Mouse (Mus musculus) ES-E14 (cell line): ENCODE results near the gene Zfp503. TPM values are rescaled to one million over a fixed set of nuclear protein-coding genes. Genes with fewer than 3 reads are reported as not detected.

Experiments used
- DNase-seq: peaks from one replicate; pipeline ENCODE4 v3.0.0-alpha.2; 2013; ENCODE audit warnings: low read depth, low spot score
- H3K27ac ChIP-seq: 2 replicates; pipeline ENCODE4 v1.5.1; 2012; ENCODE audit warnings: low read depth, mild to moderate bottlenecking, low read length, moderate library complexity, mixed read lengths; ENCODE audit not compliant: poor library complexity, insufficient read depth, severe bottlenecking
- H3K36me3 ChIP-seq: 2 replicates; pipeline ENCODE4 v1.6.1; 2012; ENCODE audit warnings: mild to moderate bottlenecking, low read length, moderate library complexity, mixed read lengths; ENCODE audit not compliant: control insufficient read depth, poor library complexity, insufficient read depth, severe bottlenecking
- H3K4me1 ChIP-seq, 2 experiments: fragments of 150-350 bp in 1 of 2; sonication (generic) in 1 of 2; 2 replicates each; pipeline ENCODE4 v1.6.1; 2012; ENCODE audit warnings: low read length in 2 of 2, mild to moderate bottlenecking in 1 of 2, mixed read lengths in 1 of 2; ENCODE audit not compliant: control insufficient read depth in 2 of 2, insufficient read depth in 2 of 2, poor library complexity in 1 of 2
- H3K4me3 ChIP-seq, 2 experiments: fragments of 150-350 bp in 1 of 2; sonication (generic) in 1 of 2; 2 replicates each; pipeline ENCODE4 v1.5.1; 2012; ENCODE audit warnings: low read length in 2 of 2, low read depth in 1 of 2, mild to moderate bottlenecking in 1 of 2, mixed read lengths in 1 of 2; ENCODE audit not compliant: insufficient read depth in 1 of 2, poor library complexity in 1 of 2, severe bottlenecking in 1 of 2
- H3K9ac ChIP-seq: 2 replicates; pipeline ENCODE4 v1.6.1; 2012; ENCODE audit warnings: low read depth, mild to moderate bottlenecking, low read length, mixed read lengths; ENCODE audit not compliant: poor library complexity, insufficient read depth, severe bottlenecking
- H3K9me3 ChIP-seq: fragments of 150-350 bp; sonication (generic); 2 replicates; pipeline ENCODE4 v1.6.1; 2012; ENCODE audit warnings: low read depth, mild to moderate bottlenecking, low read length; ENCODE audit not compliant: control insufficient read depth, insufficient read depth
- CHD2 ChIP-seq: IDR thresholded peaks from 2 replicates; pipeline ENCODE4 v1.6.1; 2014; ENCODE audit warnings: mild to moderate bottlenecking, low read depth, low read length, inconsistent platforms
- HCFC1 ChIP-seq: IDR thresholded peaks from 2 replicates; pipeline ENCODE4 v1.6.1; 2012; ENCODE audit warnings: low read length, inconsistent platforms, borderline replicate concordance; ENCODE audit not compliant: insufficient read depth
- MAFK ChIP-seq: IDR thresholded peaks from 2 replicates; pipeline ENCODE4 v1.6.1; 2014; ENCODE audit warnings: mild to moderate bottlenecking, low read depth, low read length, inconsistent platforms; ENCODE audit not compliant: insufficient read depth
- ZC3H11A ChIP-seq: IDR thresholded peaks from 2 replicates; pipeline ENCODE4 v1.6.1; 2012; ENCODE audit warnings: low read depth, mild to moderate bottlenecking, inconsistent platforms, low read length, borderline replicate concordance
- ZNF384 ChIP-seq: IDR thresholded peaks from 2 replicates; pipeline ENCODE4 v1.6.1; 2012; ENCODE audit warnings: low read depth, low read length, inconsistent platforms
- in situ Hi-C, 2 experiments: fragments of 600-800 bp; cut with MboI; formaldehyde crosslinking; loops; one replicate each; pipeline ENCODE4 v1.15.1; 2025; ENCODE audit warnings: low sequenced_read_pairs in 2 of 2, inconsistent platforms in 1 of 2; ENCODE audit not compliant: unreplicated experiment in 2 of 2
- total RNA-seq: library from RNA; depleted of rRNA; stranded (reverse); fragments of 300-350 nt; gene quantifications from 2 replicates; pipeline ENCODE4 v1.2.3, GENCODE M21; 2012

The Zfp503 gene
- total RNA-seq, 1 experiment: 1.2 TPM

GRCm38 (mm10) chr14:21982592-21983310, 6.7 kb downstream of the Zfp503 start:
- in situ Hi-C loops: loop anchor here (25.0 kb wide), 2 partner anchors 830 to 1430 kb away; no protein-coding TSS in a partner anchor
- no peaks in the 10 kb centered on the region for H3K36me3 ChIP-seq
- peak overlapping the region in 1 of 2 experiments; percentile 5; a peak in 1 of 4 replicates for H3K4me3 ChIP-seq
- H3K4me1 ChIP-seq: peaks cover 0 to 7% of the 10 kb centered on the region in 2 experiments; a peak in 1 of 4 replicates
- no peak for TF ChIP-seq CHD2
- TF ChIP-seq ZC3H11A: no peak
- no peak for TF ChIP-seq HCFC1
- no peak for TF ChIP-seq ZNF384
- no peak for TF ChIP-seq MAFK
- H3K9me3 ChIP-seq: no peaks in the 10 kb centered on the region
- no peak overlapping the region for H3K27ac ChIP-seq
- no peak overlapping the region for H3K9ac ChIP-seq
- DNase-seq: no peak

GRCm38 (mm10) chr14:21982096-21982591, 7.3 kb downstream of the Zfp503 start:
- TF ChIP-seq ZC3H11A: no peak
- no peak for TF ChIP-seq MAFK
- TF ChIP-seq HCFC1: no peak
- no peak for TF ChIP-seq CHD2
- TF ChIP-seq ZNF384: no peak
- in situ Hi-C loops: loop anchor here (25.0 kb wide), 2 partner anchors 830 to 1430 kb away; no protein-coding TSS in a partner anchor
- Histone ChIP-seq H3K4me3 (no peak overlapping the region), H3K4me1 (peaks cover 0 to 7% of the 10 kb centered on the region in 2 experiments; a peak in 1 of 4 replicates), H3K9ac (no peak overlapping the region), H3K36me3 (no peaks in the 10 kb centered on the region), H3K9me3 (no peaks in the 10 kb centered on the region), H3K27ac (no peak overlapping the region)
- no peak for DNase-seq

- Histone ChIP-seq H3K9me3 (no peaks in the 10 kb centered on the region), H3K9ac (no peak overlapping the region), H3K27ac (no peak overlapping the region), H3K4me1 (peaks cover 0 to 5% of the 10 kb centered on the region in 2 experiments; a peak in 1 of 4 replicates), H3K36me3 (no peaks in the 10 kb centered on the region), H3K4me3 (no peak overlapping the region)
- in situ Hi-C loops: loop anchor here (25.0 kb wide), 2 partner anchors 831 to 1431 kb away; no protein-coding TSS in a partner anchor
- TF ChIP-seq HCFC1 (no peak), ZC3H11A (peak; percentile 52; the same call in 1 of the 2 replicates), ZNF384 (no peak), MAFK (no peak), CHD2 (no peak)
- DNase-seq: no peak
Observed at GRCm38 (mm10) chr14:21981462-21981861, 7.9 kb downstream of the Zfp503 start.

DNA sequence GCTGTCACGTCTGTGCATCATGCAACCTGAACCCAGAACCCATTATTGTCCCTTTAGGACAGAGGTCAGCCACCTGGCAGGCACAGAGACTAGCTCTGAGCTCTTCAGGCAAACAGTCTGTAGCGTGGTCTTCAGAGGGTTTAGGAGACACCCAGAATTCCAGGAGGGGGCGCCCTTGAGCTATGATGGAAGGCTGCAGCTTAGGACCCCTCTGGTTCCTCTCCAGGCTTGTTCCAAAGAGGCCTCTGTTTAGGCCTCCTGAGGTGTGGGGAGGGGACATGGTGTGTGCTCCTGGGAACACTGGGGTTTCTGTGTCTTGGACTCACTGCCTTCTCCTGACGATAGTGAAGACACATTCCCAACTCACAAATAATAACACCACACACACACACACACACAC, 20.4 kb downstream of the Zfp503 start:
- H3K27ac ChIP-seq: no peak overlapping the region
- H3K4me1 ChIP-seq: no peaks in the 10 kb centered on the region
- in situ Hi-C loops: loop anchor here in 1 of 2 experiments (25.0 kb wide), 1 partner anchor 1068 kb away; no protein-coding TSS in a partner anchor
- no peak overlapping the region for H3K4me3 ChIP-seq
- no peaks in the 10 kb centered on the region for H3K9me3 ChIP-seq
- H3K9ac ChIP-seq: no peak overlapping the region
- DNase-seq: no peak
- H3K36me3 ChIP-seq: no peaks in the 10 kb centered on the region
- TF ChIP-seq MAFK: no peak
- no peak for TF ChIP-seq HCFC1
- TF ChIP-seq CHD2: no peak
- TF ChIP-seq ZC3H11A: peak; percentile 73; the same call in 1 of the 2 replicates
- TF ChIP-seq ZNF384: no peak
